Mouse (Mus musculus): ENCODE measurements around the gene Nrd1.

DNA sequence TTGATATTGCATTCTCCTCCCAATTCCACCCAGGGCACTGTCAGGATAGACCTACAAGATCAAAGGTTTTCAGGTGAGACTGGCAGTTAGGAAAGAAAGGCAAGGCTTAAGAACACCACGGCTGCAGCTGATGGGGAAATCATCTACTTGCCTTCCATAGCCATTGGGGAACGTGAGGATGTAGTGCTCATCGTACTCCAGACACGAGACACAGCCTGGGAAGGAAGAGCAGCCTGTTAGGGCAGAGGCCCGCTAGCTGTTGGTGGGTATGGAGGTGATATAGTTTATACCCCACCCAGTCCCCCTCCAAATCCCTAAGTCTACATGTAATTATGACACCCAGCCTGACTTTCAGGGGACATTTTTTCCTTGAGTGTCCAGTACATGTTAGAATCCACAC, 65.3 kb downstream of the Nrd1 start:
- TF ChIP-seq CTCF (IDR thresholded peaks at IDR 0.05; ENCODE audit: borderline replicate concordance, insufficient read depth, low read length) = no peak
- TF ChIP-seq POLR2A (IDR thresholded peaks at IDR 0.05; ENCODE audit: low read depth, low read length) = no peak
